Mouse (Mus musculus) naive thymus-derived CD4-positive, alpha-beta T cell, adult 5 months (primary cell): Measurements from ENCODE around the gene Egfem1. TPM values are rescaled to one million over a fixed set of nuclear protein-coding genes. Genes with fewer than 3 reads are reported as not detected.

Experiments
- polyA plus RNA-seq: library from polyadenylated mRNA; unstranded; fragments of 100-300 nt; shearing (Covaris generic); gene quantifications from one replicate; pipeline ENCODE4 v1.2.1, GENCODE M21; 2017

The Egfem1 gene
- not detected for polyA plus RNA-seq

GRCm38 (mm10) chr3:29081952-29082295 lies at the start of gene Egfem1:
Egfem1 (plus strand) TSS chr3:29082023.

Other genes starting within 250 kb of the Egfem1 start
- gene Gm1527, start 189.4 kb upstream of the Egfem1 start, polyA plus RNA-seq: not detected